Mouse (Mus musculus) testis, adult 2 months (tissue): ENCODE measurements at regions not wholly inside any gene's neighbourhood (a gene's known extent, or its start where the extent isn't known, plus 50 kb on each side); places are given as distances from the start of the nearest gene placed in this dataset.

Source experiments
- H3K27ac ChIP-seq: fragments of 200-500 bp; 2 replicates; pipeline ENCODE4 v1.5.1; 2012; ENCODE audit warnings: low read depth, low read length; ENCODE audit not compliant: control insufficient read depth, insufficient read depth
- H3K27me3 ChIP-seq: fragments of 200-500 bp; 2 replicates; pipeline ENCODE4 v1.6.1; 2012; ENCODE audit warnings: mild to moderate bottlenecking, low read length, moderate library complexity; ENCODE audit not compliant: control insufficient read depth, insufficient read depth
- H3K36me3 ChIP-seq: fragments of 200-500 bp; 2 replicates; pipeline ENCODE4 v1.6.1; 2012; ENCODE audit warnings: mild to moderate bottlenecking, low read length; ENCODE audit not compliant: control insufficient read depth, insufficient read depth
- H3K4me1 ChIP-seq: fragments of 200-500 bp; 2 replicates; pipeline ENCODE4 v1.6.1; 2012; ENCODE audit warnings: low read length; ENCODE audit not compliant: control insufficient read depth, insufficient read depth
- H3K4me3 ChIP-seq: fragments of 200-500 bp; 2 replicates; pipeline ENCODE4 v1.5.1; 2012; ENCODE audit warnings: low read depth, mild to moderate bottlenecking, low read length, moderate library complexity, mixed read lengths; ENCODE audit not compliant: control insufficient read depth
- CTCF ChIP-seq: fragments of 200-500 bp; IDR thresholded peaks from 2 replicates; pipeline ENCODE4 v1.5.1; 2012; ENCODE audit warnings: low read depth, mild to moderate bottlenecking, inconsistent platforms, low read length, moderate library complexity; ENCODE audit not compliant: control insufficient read depth, insufficient read depth, insufficient replicate concordance
- POLR2A ChIP-seq: fragments of 200-500 bp; IDR thresholded peaks from 2 replicates; pipeline ENCODE4 v1.6.1; 2012; ENCODE audit warnings: low read depth, mild to moderate bottlenecking, inconsistent platforms, low read length, moderate library complexity; ENCODE audit not compliant: control insufficient read depth

DNA sequence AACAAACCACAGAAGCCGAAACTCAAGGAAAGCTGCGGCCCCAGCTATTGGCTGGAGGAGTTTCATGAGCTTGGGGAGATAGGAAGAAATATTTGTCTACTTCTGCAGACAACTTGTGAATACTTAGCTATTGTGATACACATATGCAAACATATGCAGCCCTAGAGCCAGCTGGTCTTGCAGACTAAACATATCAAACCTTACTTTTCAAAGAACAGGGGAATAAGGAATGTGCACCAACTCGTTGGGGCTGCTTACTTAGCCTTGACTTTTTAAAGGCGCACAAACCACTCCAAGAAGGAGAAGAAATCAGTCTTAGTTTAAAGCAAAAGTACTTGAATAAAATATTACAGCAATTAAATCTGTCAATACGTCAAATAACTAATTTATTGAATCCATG, 106.8 kb upstream of the Lpar1 start:
- no peaks in the 10 kb centered on the region for H3K27me3 ChIP-seq
- TF ChIP-seq CTCF (no peak), POLR2A (no peak)
- no peak overlapping the region for H3K27ac ChIP-seq
- no peak overlapping the region for H3K4me3 ChIP-seq
- H3K36me3 ChIP-seq, result no peaks in the 10 kb centered on the region
- peaks cover 2% of the 10 kb centered on the region for H3K4me1 ChIP-seq

DNA sequence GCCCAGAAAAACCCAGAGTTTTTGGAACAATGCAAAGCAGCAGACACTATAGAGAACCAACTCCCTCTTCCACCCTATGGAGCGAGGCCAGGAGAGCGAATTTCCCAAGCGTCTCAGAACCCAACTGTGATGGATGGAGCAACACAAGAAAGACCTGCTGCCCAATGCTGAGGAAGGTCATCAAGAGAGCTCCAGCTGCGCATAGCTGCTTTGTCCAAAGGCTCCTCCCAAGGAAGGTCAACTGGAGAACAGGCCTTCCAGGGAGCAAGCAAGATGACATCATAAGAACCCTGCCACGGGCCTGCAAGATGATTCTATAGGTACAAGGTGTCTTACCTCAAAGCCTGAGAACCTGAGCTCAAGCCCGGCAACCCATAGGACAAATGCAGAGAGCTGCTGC, 104.5 kb upstream of the Lpar1 start:
- H3K4me3 ChIP-seq, result no peak overlapping the region
- H3K36me3 ChIP-seq, result no peaks in the 10 kb centered on the region
- no peak overlapping the region for H3K27ac ChIP-seq
- no peak for TF ChIP-seq POLR2A
- no peak for TF ChIP-seq CTCF
- H3K27me3 ChIP-seq, result no peaks in the 10 kb centered on the region
- peaks cover 2% of the 10 kb centered on the region for H3K4me1 ChIP-seq

DNA sequence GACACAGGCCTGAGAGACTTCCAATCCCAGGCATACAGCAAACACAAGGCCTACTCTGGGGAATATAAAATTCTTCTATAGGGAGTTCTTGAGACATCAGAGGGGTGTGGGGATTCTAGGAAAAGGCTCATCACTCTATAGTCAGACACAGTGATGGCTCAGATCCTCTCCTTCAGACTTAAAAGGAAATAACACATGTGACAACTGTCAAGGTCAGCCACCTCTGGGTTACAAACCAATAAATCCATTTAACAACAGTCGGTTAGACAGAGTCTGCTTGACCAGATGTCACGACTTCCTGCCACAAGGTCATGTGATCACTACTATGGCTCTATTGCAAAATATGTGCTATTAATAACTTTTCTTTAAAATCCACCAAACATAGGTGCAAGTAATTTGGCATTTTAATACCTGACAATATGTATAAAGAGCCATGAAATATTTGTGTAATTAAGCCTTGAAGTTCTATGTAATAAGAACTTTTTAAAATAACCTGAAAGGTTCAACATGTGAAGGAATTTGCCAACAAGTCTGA, 94.1 kb upstream of the Lpar1 start:
- no peak for TF ChIP-seq CTCF
- no peak for TF ChIP-seq POLR2A
- no peaks in the 10 kb centered on the region for H3K27me3 ChIP-seq
- H3K4me3 ChIP-seq, result no peak overlapping the region

DNA sequence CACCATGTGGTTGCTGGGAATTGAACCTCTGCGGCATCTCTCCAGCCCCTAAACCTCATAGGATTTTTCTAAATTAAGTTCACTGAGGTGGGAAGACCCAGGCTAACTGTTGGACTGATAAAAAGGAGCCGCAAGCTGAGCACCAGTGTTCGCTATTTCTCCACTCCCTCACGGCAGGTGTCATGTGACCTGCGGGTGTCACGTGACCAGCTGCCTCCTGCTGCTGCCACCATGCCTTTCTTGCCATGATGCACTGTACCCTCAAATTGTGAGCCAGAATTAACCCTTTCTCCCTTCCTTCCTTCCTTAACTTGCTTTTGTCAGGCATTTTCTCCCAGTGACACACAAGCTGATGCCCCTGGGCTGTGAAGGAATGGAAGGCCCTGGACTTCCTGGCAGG, 93.1 kb upstream of the Lpar1 start:
- Histone ChIP-seq H3K36me3 (no peaks in the 10 kb centered on the region), H3K4me3 (peak overlapping the region; percentile 65), H3K27ac (no peak overlapping the region), H3K4me1 (no peaks in the 10 kb centered on the region; the same call in 1 of the 2 replicates), H3K27me3 (no peaks in the 10 kb centered on the region)
- TF ChIP-seq CTCF, result no peak
- TF ChIP-seq POLR2A, result no peak

More for the DNA sequence above, 94.1 kb upstream of the Lpar1 start:
- no peak overlapping the region for H3K27ac ChIP-seq
- H3K36me3 ChIP-seq, result no peaks in the 10 kb centered on the region
- no peaks in the 10 kb centered on the region; the same call in 1 of the 2 replicates for H3K4me1 ChIP-seq

DNA sequence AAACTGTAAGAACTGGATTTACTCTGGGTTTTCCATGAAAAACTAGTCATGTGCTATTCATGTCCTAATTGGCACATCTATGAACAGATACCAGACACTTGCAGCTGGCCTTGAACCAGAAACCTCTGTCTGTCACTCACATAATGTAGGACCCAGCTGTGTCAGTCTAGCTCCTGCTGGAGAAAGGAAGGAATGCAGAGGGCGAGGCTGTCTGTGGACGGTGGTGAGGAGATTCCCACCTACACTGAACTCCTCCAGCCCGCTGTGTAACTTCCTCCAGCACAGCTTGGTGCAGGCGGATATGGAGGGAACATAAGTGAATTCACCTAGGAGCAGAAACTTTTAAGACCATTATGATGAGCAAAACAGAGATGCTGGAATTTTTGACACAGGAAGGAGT, 89.7 kb upstream of the Lpar1 start:
- Histone ChIP-seq H3K4me3 (no peak overlapping the region), H3K27me3 (no peaks in the 10 kb centered on the region), H3K4me1 (no peaks in the 10 kb centered on the region), H3K27ac (no peak overlapping the region), H3K36me3 (no peaks in the 10 kb centered on the region)
- no peak for TF ChIP-seq CTCF
- TF ChIP-seq POLR2A, result no peak

DNA sequence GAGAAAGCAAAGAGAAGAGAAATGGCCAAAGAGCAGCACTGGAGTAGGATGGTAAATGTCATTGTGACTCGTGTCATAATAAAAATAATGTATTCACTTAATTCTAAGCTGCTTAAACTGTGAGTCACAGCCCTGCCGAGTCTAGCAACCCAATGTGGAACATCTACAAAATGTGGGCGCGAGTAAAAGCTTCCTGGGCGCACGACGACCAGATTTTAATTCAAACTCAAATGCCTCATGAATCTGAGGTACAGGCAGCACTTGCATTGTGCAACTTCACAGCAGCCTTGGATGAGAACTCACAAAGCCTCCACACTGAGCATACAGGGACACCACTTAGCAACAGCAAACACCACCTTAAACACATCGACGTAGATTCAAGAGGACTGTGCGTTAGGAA, 88.5 kb upstream of the Lpar1 start:
- TF ChIP-seq CTCF (no peak), POLR2A (no peak)
- H3K4me1 ChIP-seq, result no peaks in the 10 kb centered on the region
- no peak overlapping the region for H3K27ac ChIP-seq
- H3K27me3 ChIP-seq, result no peaks in the 10 kb centered on the region
- H3K36me3 ChIP-seq, result no peaks in the 10 kb centered on the region
- no peak overlapping the region for H3K4me3 ChIP-seq

DNA sequence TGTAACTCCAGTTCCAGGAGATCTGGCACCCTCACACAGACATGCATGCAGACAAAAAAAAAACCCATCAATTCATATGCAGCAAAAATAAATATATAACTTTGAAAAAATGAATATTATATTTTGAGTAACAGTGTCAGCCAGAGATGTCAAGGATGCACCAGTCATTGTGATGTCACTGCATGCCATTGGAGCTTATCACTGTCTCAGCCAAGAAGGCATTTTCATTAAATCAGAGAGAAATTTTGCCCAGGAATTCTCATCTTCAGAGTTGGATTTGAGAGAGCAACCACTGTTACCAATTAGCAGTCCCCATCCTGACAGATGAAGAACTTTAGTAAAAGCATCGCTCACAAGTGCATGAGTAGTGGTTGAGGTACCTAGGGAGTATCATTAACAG, 79.0 kb upstream of the Lpar1 start:
- TF ChIP-seq CTCF, result no peak
- no peak for TF ChIP-seq POLR2A
- H3K4me3 ChIP-seq, result no peak overlapping the region
- H3K27me3 ChIP-seq, result no peaks in the 10 kb centered on the region
- H3K4me1 ChIP-seq, result no peaks in the 10 kb centered on the region
- no peak overlapping the region for H3K27ac ChIP-seq
- H3K36me3 ChIP-seq, result no peaks in the 10 kb centered on the region

DNA sequence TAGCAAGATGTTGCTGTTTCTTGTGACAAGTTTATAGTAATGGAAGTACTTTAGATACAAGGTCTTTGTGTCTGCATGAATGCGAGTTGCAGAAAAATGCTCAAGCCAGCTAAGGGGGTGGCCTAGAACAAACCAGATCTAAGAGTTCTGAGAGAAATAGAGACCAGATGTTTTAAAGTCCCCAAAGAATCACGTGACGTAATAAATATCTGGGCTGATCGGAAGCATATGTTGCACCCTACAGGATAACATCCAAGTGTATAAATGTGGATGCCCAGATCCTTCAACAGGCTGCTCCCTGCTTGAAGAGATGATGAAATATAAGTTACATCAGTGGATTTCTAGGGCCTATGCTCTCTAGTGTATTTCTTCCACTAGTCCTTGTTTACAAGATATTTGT, 77.7 kb upstream of the Lpar1 start:
- Histone ChIP-seq H3K4me1 (no peaks in the 10 kb centered on the region), H3K4me3 (no peak overlapping the region), H3K36me3 (no peaks in the 10 kb centered on the region), H3K27me3 (no peaks in the 10 kb centered on the region), H3K27ac (no peak overlapping the region)
- no peak for TF ChIP-seq POLR2A
- no peak for TF ChIP-seq CTCF

DNA sequence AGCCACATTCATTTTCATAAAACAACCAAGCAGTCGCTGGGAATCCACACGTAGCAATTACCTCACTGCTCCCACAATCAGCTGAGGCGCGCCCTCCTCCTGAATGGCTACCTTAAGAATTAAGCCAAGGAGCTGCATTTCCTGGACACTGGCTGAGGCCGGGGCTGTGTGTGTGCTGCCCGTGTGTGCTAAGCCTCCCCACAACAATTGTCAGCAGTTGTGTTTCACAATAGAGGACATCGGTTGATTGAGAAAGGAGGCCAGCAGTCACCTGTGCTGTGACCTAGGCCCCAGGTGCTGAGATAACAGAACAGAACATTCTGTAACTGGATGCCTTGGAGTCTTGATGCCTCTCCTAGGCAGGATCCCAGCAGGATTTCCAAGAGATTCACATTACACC, 73.3 kb upstream of the Lpar1 start:
- Histone ChIP-seq H3K4me1 (no peaks in the 10 kb centered on the region), H3K4me3 (no peak overlapping the region), H3K27me3 (no peaks in the 10 kb centered on the region), H3K36me3 (no peaks in the 10 kb centered on the region), H3K27ac (no peak overlapping the region)
- no peak for TF ChIP-seq POLR2A
- TF ChIP-seq CTCF, result no peak
